18 mouse cellular contexts compared by ENCODE assay signal in the genomic region with DNA sequence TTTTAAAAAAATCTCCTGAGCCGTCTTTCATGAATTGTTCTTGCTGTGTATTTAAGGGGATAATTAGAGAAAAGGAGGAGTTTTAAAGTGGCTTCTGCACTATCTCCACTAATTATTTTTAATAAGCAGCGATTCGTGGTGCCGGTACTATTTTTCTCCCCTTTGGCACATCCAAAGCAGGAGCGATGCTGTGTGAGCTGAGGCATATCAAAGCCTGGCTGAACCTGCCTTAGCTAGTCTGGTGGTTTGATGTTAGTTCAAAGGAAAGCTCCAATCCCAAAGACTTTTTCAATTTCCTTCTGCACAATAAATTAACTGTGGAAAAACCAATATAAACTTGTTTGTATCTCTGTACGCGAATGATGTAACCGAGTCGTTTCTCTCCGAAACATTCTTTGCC.
"Had no signal": no experiment of that assay in that cellular context is flagged by ENCODE, and none has a peak within 500 bp of the region (broad histone marks: within the 10 kb centered on the region; RNA-seq: fewer than 3 reads in every experiment).

No protein-coding gene starts in this region.

- H3K9me3 ChIP-seq: limb, embryonic 12.5 days; limb, embryonic 15.5 days; neural tube, embryonic 13.5 days had no signal

- H3K4me3 ChIP-seq: left cerebral cortex, adult 2 months; limb, embryonic 12.5 days; limb, embryonic 15.5 days; myocyte; neural tube, embryonic 13.5 days had no signal

- DNase-seq: kidney, adult 2 months; kidney, postnatal 25 days; layer of hippocampus, postnatal 36 days; liver, postnatal 0 days; lung, embryonic 14.5 days; thymus, adult 18-20 months; thymus, postnatal 36 days had no signal

- ATAC-seq: intestine, postnatal 0 days; liver, postnatal 0 days; lung, postnatal 0 days had no signal

- H3K36me3 ChIP-seq: limb, embryonic 12.5 days; limb, embryonic 15.5 days; neural tube, embryonic 13.5 days had no signal

- H3K27me3 ChIP-seq: limb, embryonic 12.5 days; limb, embryonic 15.5 days; neural tube, embryonic 13.5 days had no signal

- H3K9ac ChIP-seq: limb, embryonic 12.5 days; limb, embryonic 15.5 days; liver, embryonic 14.5 days; liver, postnatal 0 days; lung, embryonic 14.5 days; neural tube, embryonic 13.5 days had no signal

- H3K4me2 ChIP-seq: limb, embryonic 12.5 days; limb, embryonic 15.5 days; liver, embryonic 11.5 days; lung, embryonic 14.5 days; neural tube, embryonic 13.5 days had no signal

- H3K27ac ChIP-seq: kidney, postnatal 0 days; left cerebral cortex, adult 2 months; limb, embryonic 12.5 days; liver, embryonic 14.5 days; macrophage; neural tube, embryonic 13.5 days had no signal

- H3K4me1 ChIP-seq: limb, embryonic 12.5 days; limb, embryonic 15.5 days; neural tube, embryonic 13.5 days had no signal
